Mouse (Mus musculus) ES-E14 (cell line): ENCODE measurements around the gene Ap1s2.

Experiments used
- CHD2 ChIP-seq: IDR thresholded peaks from 2 replicates; pipeline ENCODE4 v1.6.1; 2014; ENCODE audit warnings: mild to moderate bottlenecking, low read depth, low read length, inconsistent platforms
- HCFC1 ChIP-seq: IDR thresholded peaks from 2 replicates; pipeline ENCODE4 v1.6.1; 2012; ENCODE audit warnings: low read length, inconsistent platforms, borderline replicate concordance; ENCODE audit not compliant: insufficient read depth

DNA sequence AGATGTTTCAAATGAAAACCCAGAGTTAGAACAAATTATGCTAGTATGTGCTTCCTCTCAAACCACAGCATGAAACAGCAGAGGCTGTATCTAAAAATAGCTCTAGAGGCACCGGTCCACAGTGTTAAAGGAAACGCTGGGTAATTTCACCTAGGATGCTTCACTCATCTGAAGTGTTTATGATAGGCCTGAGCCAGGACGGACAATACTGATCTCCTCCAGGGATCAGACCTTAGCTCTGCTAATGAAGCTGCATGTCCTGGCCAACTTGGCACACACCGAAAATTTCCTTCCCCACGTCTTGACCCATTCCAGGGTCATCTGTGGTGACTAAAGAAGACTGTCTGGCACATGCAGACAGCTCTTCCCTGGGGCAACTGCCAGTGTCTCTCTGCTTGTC lies 29.4 kb upstream of the Ap1s2 start:
- TF ChIP-seq CHD2 (no peak), HCFC1 (no peak)
